Mouse (Mus musculus) MEL (cell line): ENCODE results near the gene Bmp8a. TPM values are rescaled to one million over a fixed set of nuclear protein-coding genes. Genes with fewer than 3 reads are reported as not detected.

Experiments used
- DNase-seq: peaks from one replicate; pipeline ENCODE4 v3.0.0; 2011; ENCODE audit warnings: low read depth, low spot score
- H3K27ac ChIP-seq: 2 replicates; pipeline ENCODE4 v1.5.1; 2012; ENCODE audit warnings: low read depth, mild to moderate bottlenecking, control low read depth, low read length, moderate library complexity; ENCODE audit not compliant: control insufficient read depth
- H3K27me3 ChIP-seq, 2 experiments: fragments of 150-350 bp in 1 of 2; sonication (generic) in 1 of 2; 2 replicates each; pipeline ENCODE4 v1.6.1; 2012; ENCODE audit warnings: low read length in 2 of 2, mild to moderate bottlenecking in 2 of 2, improper control_type of control experiment in 1 of 2, moderate library complexity in 1 of 2; ENCODE audit not compliant: insufficient read depth in 2 of 2, control insufficient read depth in 1 of 2
- H3K36me3 ChIP-seq, 2 experiments: 2 replicates each; pipeline ENCODE4 v1.6.1; 2012 to 2014; ENCODE audit warnings: low read length in 2 of 2, improper control_type of control experiment in 1 of 2, inconsistent platforms in 1 of 2, mild to moderate bottlenecking in 1 of 2; ENCODE audit not compliant: insufficient read depth in 2 of 2, control insufficient read depth in 1 of 2
- H3K4me1 ChIP-seq, 2 experiments: fragments of 150-350 bp in 1 of 2; sonication (generic) in 1 of 2; 2 replicates each; pipeline ENCODE4 v1.6.1; 2012; ENCODE audit warnings: low read length in 2 of 2, improper control_type of control experiment in 1 of 2, mild to moderate bottlenecking in 1 of 2; ENCODE audit not compliant: insufficient read depth in 2 of 2, control insufficient read depth in 1 of 2
- H3K4me3 ChIP-seq, 2 experiments: fragments of 150-350 bp in 1 of 2; sonication (generic) in 1 of 2; 2 replicates each; pipeline ENCODE4 v1.5.1; 2012; ENCODE audit warnings: low read depth in 2 of 2, low read length in 2 of 2, mild to moderate bottlenecking in 2 of 2, moderate library complexity in 2 of 2, control low read depth in 1 of 2, improper control_type of control experiment in 1 of 2; ENCODE audit not compliant: control insufficient read depth in 1 of 2, insufficient read depth in 1 of 2
- H3K79me2 ChIP-seq: 2 replicates; pipeline ENCODE4 v1.6.1; 2012; ENCODE audit warnings: mild to moderate bottlenecking, low read length, moderate library complexity; ENCODE audit not compliant: control insufficient read depth, poor library complexity, insufficient read depth
- H3K9ac ChIP-seq: 2 replicates; pipeline ENCODE4 v1.6.1; 2012; ENCODE audit warnings: low read depth, mild to moderate bottlenecking, control low read depth, low read length, moderate library complexity; ENCODE audit not compliant: control insufficient read depth, poor library complexity, severe bottlenecking
- H3K9me3 ChIP-seq: fragments of 150-350 bp; sonication (generic); replicated peaks from 2 replicates; pipeline ENCODE4 v1.6.1; 2012; ENCODE audit warnings: mild to moderate bottlenecking, low read length, improper control_type of control experiment, moderate library complexity; ENCODE audit not compliant: insufficient read depth
- CHD1 ChIP-seq: IDR thresholded peaks from 2 replicates; pipeline ENCODE4 v1.6.1; 2012; ENCODE audit warnings: low read depth, mild to moderate bottlenecking, inconsistent platforms, low read length, improper control_type of control experiment
- CHD2 ChIP-seq: IDR thresholded peaks from 2 replicates; pipeline ENCODE4 v1.6.1; 2011; ENCODE audit warnings: low read length, improper control_type of control experiment
- CTCF ChIP-seq, 3 experiments: IDR thresholded peaks in 2 of 3; conservative IDR thresholded peaks in 1 of 3; 2 replicates each; pipeline ENCODE4 v1.5.1; 2011 to 2012; ENCODE audit warnings: low read length in 3 of 3, low read depth in 2 of 3, mild to moderate bottlenecking in 2 of 3, improper control_type of control experiment in 1 of 3, inconsistent platforms in 1 of 3, mixed read lengths in 1 of 3, moderate library complexity in 1 of 3; ENCODE audit not compliant: control insufficient read depth in 1 of 3, insufficient read depth in 1 of 3, poor library complexity in 1 of 3, severe bottlenecking in 1 of 3
- E2F4 ChIP-seq: IDR thresholded peaks from 2 replicates; pipeline ENCODE4 v1.6.1; 2011; ENCODE audit warnings: low read depth, low read length, improper control_type of control experiment, borderline replicate concordance
- ELF1 ChIP-seq: IDR thresholded peaks from 2 replicates; pipeline ENCODE4 v1.6.1; 2014; ENCODE audit warnings: low read depth, mild to moderate bottlenecking, inconsistent platforms, low read length, improper control_type of control experiment, moderate library complexity
- EP300 ChIP-seq, 2 experiments: IDR thresholded peaks; 2 replicates each; pipeline ENCODE4 v1.6.1; 2011; ENCODE audit warnings: improper control_type of control experiment in 2 of 2, low read length in 2 of 2, low read depth in 1 of 2, mild to moderate bottlenecking in 1 of 2
- GABPA ChIP-seq: IDR thresholded peaks from 2 replicates; pipeline ENCODE4 v1.6.1; 2012; ENCODE audit warnings: low read depth, mild to moderate bottlenecking, inconsistent platforms, low read length, improper control_type of control experiment, moderate library complexity
- JUND ChIP-seq: IDR thresholded peaks from 2 replicates; pipeline ENCODE4 v1.6.1; 2011; ENCODE audit warnings: low read depth, mild to moderate bottlenecking, improper control_type of control experiment, low read length
- MAFK ChIP-seq: IDR thresholded peaks from 2 replicates; pipeline ENCODE4 v1.6.1; 2011; ENCODE audit warnings: low read depth, mild to moderate bottlenecking, low read length, improper control_type of control experiment, borderline replicate concordance
- MAZ ChIP-seq: IDR thresholded peaks from 2 replicates; pipeline ENCODE4 v1.6.1; 2012; ENCODE audit warnings: low read depth, mild to moderate bottlenecking, inconsistent platforms, low read length, improper control_type of control experiment
- MXI1 ChIP-seq: IDR thresholded peaks from 2 replicates; pipeline ENCODE4 v1.6.1; 2011; ENCODE audit warnings: mild to moderate bottlenecking, low read depth, low read length, improper control_type of control experiment
- MYB ChIP-seq: IDR thresholded peaks from 2 replicates; pipeline ENCODE4 v1.6.1; 2011; ENCODE audit warnings: mild to moderate bottlenecking, low read depth, low read length, improper control_type of control experiment
- NELFE ChIP-seq: IDR thresholded peaks from 2 replicates; pipeline ENCODE4 v1.6.1; 2011; ENCODE audit warnings: low read depth, low read length, improper control_type of control experiment
- POLR2A ChIP-seq, 2 experiments: IDR thresholded peaks; 2 replicates each; pipeline ENCODE4 v1.6.1; 2011 to 2012; ENCODE audit warnings: low read length in 2 of 2, mild to moderate bottlenecking in 2 of 2, control low read depth in 1 of 2, improper control_type of control experiment in 1 of 2, low read depth in 1 of 2, moderate library complexity in 1 of 2; ENCODE audit not compliant: control insufficient read depth in 1 of 2, insufficient read depth in 1 of 2, poor library complexity in 1 of 2
- POLR2AphosphoS5 ChIP-seq: IDR thresholded peaks from 2 replicates; pipeline ENCODE4 v1.6.1; 2012; ENCODE audit warnings: low read depth, borderline replicate concordance, mild to moderate bottlenecking, inconsistent platforms, low read length, moderate library complexity, mixed read lengths
- RAD21 ChIP-seq: IDR thresholded peaks from 2 replicates; pipeline ENCODE4 v1.6.1; 2011; ENCODE audit warnings: mild to moderate bottlenecking, low read depth, low read length, improper control_type of control experiment
- RCOR1 ChIP-seq: IDR thresholded peaks from 2 replicates; pipeline ENCODE4 v1.6.1; 2012; ENCODE audit warnings: low read depth, mild to moderate bottlenecking, inconsistent platforms, low read length, improper control_type of control experiment
- SIN3A ChIP-seq: IDR thresholded peaks from 2 replicates; pipeline ENCODE4 v1.6.1; 2012; ENCODE audit warnings: low read length, improper control_type of control experiment, inconsistent platforms
- SMC3 ChIP-seq: IDR thresholded peaks from 2 replicates; pipeline ENCODE4 v1.6.1; 2011; ENCODE audit warnings: low read depth, low read length, improper control_type of control experiment
- TBP ChIP-seq: IDR thresholded peaks from 2 replicates; pipeline ENCODE4 v1.8.0; 2011; ENCODE audit warnings: low read depth, low read length, improper control_type of control experiment
- UBTF ChIP-seq: IDR thresholded peaks from 2 replicates; pipeline ENCODE4 v1.6.1; 2012; ENCODE audit warnings: low read depth, mild to moderate bottlenecking, inconsistent platforms, low read length, improper control_type of control experiment, moderate library complexity, borderline replicate concordance; ENCODE audit not compliant: insufficient read depth
- USF1 ChIP-seq: IDR thresholded peaks from 2 replicates; pipeline ENCODE4 v1.6.1; 2014; ENCODE audit warnings: low read depth, mild to moderate bottlenecking, inconsistent platforms, low read length, improper control_type of control experiment, moderate library complexity
- USF2 ChIP-seq, 2 experiments: IDR thresholded peaks; 2 replicates each; pipeline ENCODE4 v1.6.1; 2011 to 2012; ENCODE audit warnings: improper control_type of control experiment in 2 of 2, low read length in 2 of 2, borderline replicate concordance in 1 of 2, inconsistent platforms in 1 of 2, low read depth in 1 of 2, mild to moderate bottlenecking in 1 of 2; ENCODE audit not compliant: insufficient read depth in 1 of 2
- ZC3H11A ChIP-seq: IDR thresholded peaks from 2 replicates; pipeline ENCODE4 v1.6.1; 2012; ENCODE audit warnings: low read depth, mild to moderate bottlenecking, inconsistent platforms, low read length, improper control_type of control experiment
- ZNF384 ChIP-seq: IDR thresholded peaks from 2 replicates; pipeline ENCODE4 v1.6.1; 2012; ENCODE audit warnings: low read depth, mild to moderate bottlenecking, inconsistent platforms, low read length, improper control_type of control experiment
- polyA plus RNA-seq, 2 experiments: library from polyadenylated mRNA; stranded (reverse) in 1 of 2; unstranded in 1 of 2; fragments of >175 nt in 1 of 2; fragments of >200 nt in 1 of 2; gene quantifications; 2 replicates each; pipeline versions ENCODE4 v1.2.1 to v1.2.4; 2012; ENCODE audit warnings: low replicate concordance in 2 of 2, low read depth in 1 of 2; ENCODE audit not compliant: insufficient read length in 2 of 2, insufficient read depth in 1 of 2, missing spikeins in 1 of 2
- total RNA-seq: library from RNA; depleted of rRNA; stranded (reverse); fragments of 300-350 nt; gene quantifications from 2 replicates; pipeline ENCODE4 v1.2.3, GENCODE M21; 2012

Gene Bmp8a
- total and polyA plus RNA-seq, 3 experiments = 0.19 to 0.43 TPM; not detected in 1

DNA sequence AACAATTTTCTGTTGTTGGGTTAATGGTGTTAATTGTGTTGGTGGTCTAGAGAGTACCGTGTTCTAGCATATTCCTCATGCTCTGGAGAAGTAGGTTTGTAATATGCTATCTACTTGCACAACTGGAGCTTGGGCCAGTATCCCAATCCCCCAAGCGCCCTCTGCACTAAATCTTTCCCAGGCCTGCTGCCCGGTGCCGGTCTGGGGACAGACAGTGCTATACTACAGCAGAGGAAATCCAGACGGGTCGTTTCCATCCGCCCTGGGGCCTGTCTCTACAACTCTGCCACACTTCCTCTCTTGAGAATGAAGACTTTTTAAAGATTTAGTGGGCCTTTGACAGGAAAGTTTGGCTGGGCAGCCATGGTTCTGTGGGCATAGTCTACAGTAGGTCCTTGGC lies 50.1 kb downstream of the Bmp8a start:
- Histone ChIP-seq H3K4me3 (no peak overlapping the region), H3K36me3 (peaks cover 6 to 57% of the 10 kb centered on the region in 2 experiments; a peak in 3 of 4 replicates), H3K9me3 (no peaks in the 10 kb centered on the region), H3K4me1 (no peaks in the 10 kb centered on the region), H3K27ac (no peak overlapping the region), H3K9ac (no peak overlapping the region), H3K27me3 (no peaks in the 10 kb centered on the region), H3K79me2 (peaks cover 13% of the 10 kb centered on the region)
- no peak for TF ChIP-seq EP300 (IDR thresholded peaks at IDR 0.05; ENCODE audit: low read depth in 1 of 2, low read length in 2 of 2)
- no peak for TF ChIP-seq ZC3H11A
- TF ChIP-seq MXI1 = no peak
- no peak for TF ChIP-seq USF2 (IDR thresholded peaks at IDR 0.05; ENCODE audit: borderline replicate concordance in 1 of 2, insufficient read depth in 1 of 2, low read depth in 1 of 2, low read length in 2 of 2)
- TF ChIP-seq USF1 = no peak
- no peak for TF ChIP-seq RAD21
- TF ChIP-seq MAFK = no peak
- TF ChIP-seq UBTF = no peak
- no peak for TF ChIP-seq ELF1
- no peak for TF ChIP-seq POLR2AphosphoS5
- TF ChIP-seq RCOR1 = no peak
- no peak for TF ChIP-seq SMC3
- TF ChIP-seq GABPA = no peak
- TF ChIP-seq ZNF384 = no peak
- DNase-seq = no peak

DNA sequence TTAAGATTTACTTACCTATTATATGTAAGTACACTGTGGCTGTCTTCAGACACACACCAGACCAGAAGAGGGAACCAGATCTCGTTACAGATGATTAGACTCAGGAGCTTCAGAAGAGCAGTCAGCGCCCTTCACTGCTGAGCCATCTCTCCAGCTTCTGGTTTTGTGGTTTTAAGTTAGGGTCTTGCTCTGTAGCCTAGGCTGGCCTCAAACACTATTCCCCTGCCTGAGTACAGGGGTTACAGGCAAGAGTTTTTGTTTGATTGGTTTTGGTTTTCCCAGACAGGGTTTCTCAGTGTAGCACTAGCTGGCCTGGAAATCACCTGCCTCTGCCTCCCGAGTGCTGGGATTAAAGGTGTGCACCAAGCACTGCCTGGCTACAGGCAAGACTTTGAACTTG lies 50.7 kb downstream of the Bmp8a start:
- no peak for DNase-seq
- H3K36me3 ChIP-seq = peaks cover 10 to 63% of the 10 kb centered on the region in 2 experiments
- TF ChIP-seq RAD21 (no peak), MYB (no peak), MAZ (no peak), ZNF384 (no peak), NELFE (no peak), CTCF (IDR thresholded peaks at IDR 0.05 in 2 of 3, conservative IDR thresholded peaks at IDR 0.05 in 1 of 3; ENCODE audit: control insufficient read depth in 1 of 3, insufficient read depth in 1 of 3, low read depth in 2 of 3, low read length in 3 of 3, poor library complexity in 1 of 3, severe bottlenecking in 1 of 3) (no peak), MXI1 (no peak), POLR2A (IDR thresholded peaks at IDR 0.05; ENCODE audit: control insufficient read depth in 1 of 2, insufficient read depth in 1 of 2, low read depth in 1 of 2, low read length in 2 of 2, poor library complexity in 1 of 2) (no peak), CHD1 (no peak), SIN3A (no peak), TBP (no peak), CHD2 (no peak), JUND (no peak), ZC3H11A (no peak), ELF1 (no peak), E2F4 (no peak)
- no peaks in the 10 kb centered on the region for H3K9me3 ChIP-seq
- H3K9ac ChIP-seq = no peak overlapping the region
- peaks cover 0 to 6% of the 10 kb centered on the region in 2 experiments; a peak in 3 of 4 replicates for H3K4me1 ChIP-seq
- no peaks in the 10 kb centered on the region for H3K27me3 ChIP-seq
- H3K4me3 ChIP-seq = no peak overlapping the region
- peaks cover 18% of the 10 kb centered on the region for H3K79me2 ChIP-seq
- no peak overlapping the region for H3K27ac ChIP-seq
